Mouse (Mus musculus) hindbrain, embryonic 14.5 days (tissue): Measurements from ENCODE around the gene Tmem50b. TPM values are rescaled to one million over a fixed set of nuclear protein-coding genes. Genes with fewer than 3 reads are reported as not detected.
"Not testable (repeated sequence)": the region's sequence is repeated elsewhere in the genome, so short reads cannot be mapped to it uniquely, and the experiment has no call there.

Experiments used
- ATAC-seq: fragments of 200-750 bp; cut with Nextera tagmentation; 2 replicates; pipeline ENCODE4 v1.8.0; 2017; ENCODE audit warnings: moderate number of reproducible peaks, mild to moderate bottlenecking, moderate TSS enrichment, moderate library complexity; ENCODE audit not compliant: low FRiP score
- DNase-seq: peaks from one replicate; pipeline ENCODE4 v3.0.0-alpha.2; 2015; ENCODE audit warnings: low spot score
- H3K27ac ChIP-seq: fragments of 300-500 bp; sonication (generic); 2 replicates; pipeline ENCODE4 v1.5.1; 2014; ENCODE audit warnings: mild to moderate bottlenecking, moderate library complexity
- H3K27me3 ChIP-seq: fragments of 300-500 bp; sonication (generic); 2 replicates; pipeline ENCODE4 v1.6.1; 2014; ENCODE audit warnings: mild to moderate bottlenecking, low read length, mixed read lengths; ENCODE audit not compliant: control insufficient read depth, insufficient read depth
- H3K36me3 ChIP-seq: fragments of 300-500 bp; sonication (generic); replicated peaks from 2 replicates; pipeline ENCODE4 v1.6.1; 2014; ENCODE audit not compliant: control insufficient read depth, insufficient read depth
- H3K4me1 ChIP-seq: fragments of 300-500 bp; sonication (generic); replicated peaks from 2 replicates; pipeline ENCODE4 v1.6.1; 2014; ENCODE audit warnings: antibody characterized with exemption, low read length, mixed read lengths; ENCODE audit not compliant: control insufficient read depth, insufficient read depth
- H3K4me2 ChIP-seq: fragments of 300-500 bp; sonication (generic); replicated peaks from 2 replicates; pipeline ENCODE4 v1.6.1; 2014; ENCODE audit warnings: mild to moderate bottlenecking, moderate library complexity
- H3K4me3 ChIP-seq: fragments of 300-500 bp; sonication (generic); replicated peaks from 2 replicates; pipeline ENCODE4 v1.5.1; 2014; ENCODE audit warnings: mild to moderate bottlenecking, low read length
- H3K9ac ChIP-seq: fragments of 300-500 bp; sonication (generic); 2 replicates; pipeline ENCODE4 v1.6.1; 2014
- H3K9me3 ChIP-seq: fragments of 300-500 bp; sonication (generic); 2 replicates; pipeline ENCODE4 v1.6.1; 2016; ENCODE audit warnings: low read length; ENCODE audit not compliant: control insufficient read depth
- WGBS: fragments of 180-500 bp; shearing (Covaris S2); extraction: QIAGEN DNeasy Blood & Tissue Kit; methylation state at CpG from one replicate; pipeline ENCODE4 v1.1.7; 2014; 5-methylcytosine and 5-hydroxymethylcytosine counted together
- microRNA-seq: library from miRNA; unstranded; fragments of <30 nt; microRNA quantifications from one replicate; pipeline ENCODE4, GENCODE M21; 2016
- polyA plus RNA-seq: library from polyadenylated mRNA; unstranded; fragments of >200 nt; fragmentation: Nextera tagmentation; extraction: Ambion mirVana; gene quantifications from 2 replicates; pipeline ENCODE4 v1.2.1, GENCODE M21; 2014

Tmem50b gene
- polyA plus RNA-seq, 1 experiment from 2014 or later = 106 TPM

DNA sequence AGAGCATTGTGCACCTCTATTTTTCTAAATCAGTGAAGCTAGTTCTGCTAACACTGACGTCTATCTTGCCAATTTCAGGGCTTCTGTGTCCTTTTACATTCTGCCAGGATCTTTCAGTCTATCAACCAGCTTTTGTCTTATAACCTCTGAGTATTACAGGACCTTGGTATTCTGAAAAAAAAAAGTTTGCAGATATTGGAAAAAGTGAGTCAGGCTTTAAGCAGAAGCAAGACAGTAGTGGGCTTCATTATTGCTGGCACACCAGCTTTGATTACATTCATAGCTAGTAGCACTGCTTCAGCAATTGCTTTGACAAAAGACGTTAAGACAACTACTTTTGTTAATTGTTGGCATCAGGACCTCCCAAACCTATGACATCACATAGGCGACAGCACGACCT, 66.8 kb downstream of the Tmem50b start:
- H3K36me3 ChIP-seq, H3K4me2 ChIP-seq, H3K4me1 ChIP-seq, H3K27me3 ChIP-seq, H3K9ac ChIP-seq, H3K4me3 ChIP-seq, ATAC-seq, H3K9me3 ChIP-seq, H3K27ac ChIP-seq, DNase-seq: not testable (repeated sequence)
- 60% methylated on average over 4 of the region's 4 CpGs for WGBS

DNA sequence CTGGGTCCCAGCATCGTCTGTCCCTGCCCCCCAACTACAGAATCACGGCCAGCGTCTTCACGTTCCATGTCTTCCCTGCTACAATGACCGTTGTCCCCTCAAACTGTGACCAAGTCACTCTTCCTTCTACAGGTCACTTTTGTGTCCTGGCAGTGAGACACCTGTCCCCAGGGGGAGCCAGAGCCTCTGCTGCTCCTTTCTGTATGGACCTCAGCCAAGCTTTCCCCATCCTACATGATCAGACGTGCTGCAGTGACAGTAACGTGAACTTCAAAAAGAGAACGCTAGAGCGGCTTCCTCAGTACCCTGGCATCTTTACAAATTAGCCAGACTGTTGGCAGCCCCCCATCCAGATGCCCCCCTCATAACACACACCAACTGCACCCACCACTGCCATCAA, 69.0 kb downstream of the Tmem50b start:
- no peak for DNase-seq

DNA sequence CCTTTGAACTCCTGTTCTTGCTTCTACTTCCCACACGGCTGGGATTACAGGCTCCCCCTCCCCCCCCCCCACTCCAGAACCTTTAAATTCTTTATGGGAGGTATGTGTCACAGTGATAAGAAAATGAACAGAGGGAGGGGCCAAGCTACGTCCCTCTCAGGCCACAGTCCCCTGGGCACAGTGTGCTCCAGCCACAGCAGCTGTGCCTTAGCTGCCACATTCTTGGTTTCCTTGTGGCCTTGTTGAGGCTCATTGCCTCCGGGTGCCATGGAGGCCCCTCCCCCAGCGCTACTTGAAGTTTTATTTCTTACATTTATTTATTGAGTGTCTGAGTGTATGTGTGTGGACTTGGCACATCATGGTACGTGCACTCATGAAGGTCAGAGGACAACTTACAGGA, 70.1 kb downstream of the Tmem50b start:
- H3K27me3 ChIP-seq = no peaks in the 10 kb centered on the region
- H3K27ac ChIP-seq = no peak overlapping the region
- no peaks in the 10 kb centered on the region for H3K4me1 ChIP-seq
- no peak for ATAC-seq
- WGBS = 61% methylated on average over 5 of the region's 5 CpGs
- no peak for DNase-seq
- no peak overlapping the region for H3K4me2 ChIP-seq
- H3K4me3 ChIP-seq = no peak overlapping the region
- H3K36me3 ChIP-seq = no peaks in the 10 kb centered on the region
- H3K9me3 ChIP-seq = no peaks in the 10 kb centered on the region
- H3K9ac ChIP-seq = no peak overlapping the region

More for the DNA sequence above, 69.0 kb downstream of the Tmem50b start:
- Histone ChIP-seq H3K9me3 (no peaks in the 10 kb centered on the region), H3K4me3 (no peak overlapping the region), H3K4me1 (no peaks in the 10 kb centered on the region), H3K36me3 (no peaks in the 10 kb centered on the region), H3K9ac (no peak overlapping the region), H3K27ac (no peak overlapping the region), H3K4me2 (no peak overlapping the region), H3K27me3 (no peaks in the 10 kb centered on the region)
- WGBS = 75% methylated on average over 9 of the region's 9 CpGs
- ATAC-seq = no peak

- no peak for DNase-seq
Observed at GRCm38 (mm10) chr16:91527051-91527450, 70.5 kb downstream of the Tmem50b start.

DNA sequence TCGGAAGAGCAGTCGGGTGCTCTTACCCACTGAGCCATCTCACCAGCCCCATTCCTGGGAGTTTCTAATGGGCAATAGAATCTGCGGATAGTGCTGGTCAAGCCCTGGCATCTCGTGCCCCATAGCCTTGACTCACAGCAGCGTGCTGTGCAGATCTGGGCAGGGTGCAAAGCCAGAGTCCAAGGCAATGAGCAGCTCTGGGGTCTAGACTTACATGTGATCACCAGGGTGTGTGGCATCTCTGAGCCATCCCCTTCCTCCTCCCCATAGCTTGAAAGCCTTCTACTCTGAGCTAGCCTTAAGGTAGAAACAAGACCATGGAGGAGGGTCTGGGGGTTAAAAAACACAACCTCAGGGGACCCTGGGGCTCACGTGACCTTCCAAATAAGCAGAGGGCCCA, 71.3 kb downstream of the Tmem50b start:
- Histone ChIP-seq H3K4me1 (no peaks in the 10 kb centered on the region), H3K4me2 (no peak overlapping the region), H3K27me3 (no peaks in the 10 kb centered on the region), H3K9ac (no peak overlapping the region), H3K27ac (no peak overlapping the region), H3K4me3 (no peak overlapping the region), H3K36me3 (no peaks in the 10 kb centered on the region), H3K9me3 (no peaks in the 10 kb centered on the region)
- no peak for DNase-seq
- ATAC-seq = no peak
- whole genome bisulfite sequencing = 96% methylated on average over 6 of the region's 6 CpGs

More at GRCm38 (mm10) chr16:91527051-91527450, 70.5 kb downstream of the Tmem50b start:
- Histone ChIP-seq H3K9me3 (no peaks in the 10 kb centered on the region), H3K4me3 (no peak overlapping the region), H3K4me1 (no peaks in the 10 kb centered on the region), H3K36me3 (no peaks in the 10 kb centered on the region), H3K27me3 (no peaks in the 10 kb centered on the region), H3K4me2 (no peak overlapping the region), H3K27ac (no peak overlapping the region), H3K9ac (no peak overlapping the region)
- 79% methylated on average over 10 of the region's 10 CpGs for WGBS
- ATAC-seq = no peak

Small RNA genes within 50 kb of the gene (microRNA-seq; reads per million reads assigned to microRNA genes)
- not detected for gene Mir6367

Other genes starting within 250 kb of the Tmem50b start
- gene Ifnar2, start 225.0 kb downstream of the Tmem50b start, polyA plus RNA-seq = 38.2 and 40.4 TPM in 2 replicates
- gene Gm21970, start 206.1 kb downstream of the Tmem50b start, polyA plus RNA-seq = not detected in 2 replicates
- 13.0 and 13.4 TPM in 2 replicates for gene Il10rb, start 191.6 kb downstream of the Tmem50b start, polyA plus RNA-seq
- gene Ifnar1, start 112.6 kb downstream of the Tmem50b start, polyA plus RNA-seq = 47.1 and 48.8 TPM in 2 replicates
- gene Ifngr2, start 50.7 kb downstream of the Tmem50b start, polyA plus RNA-seq = 106 and 114 TPM in 2 replicates
- 5.2 and 6.0 TPM in 2 replicates for gene Dnajc28, start 21.2 kb upstream of the Tmem50b start, polyA plus RNA-seq
- gene Gart, start 49.2 kb upstream of the Tmem50b start, polyA plus RNA-seq = 55.7 and 58.1 TPM in 2 replicates
- 125 and 146 TPM in 2 replicates for gene Son, start 49.7 kb upstream of the Tmem50b start, polyA plus RNA-seq
- gene Donson, start 91.0 kb upstream of the Tmem50b start, polyA plus RNA-seq = 26.4 and 28.1 TPM in 2 replicates
- 101 and 111 TPM in 2 replicates for gene Cryzl1, start 131.2 kb upstream of the Tmem50b start, polyA plus RNA-seq
- 61.8 and 67.1 TPM in 2 replicates for gene Itsn1, start 131.5 kb upstream of the Tmem50b start, polyA plus RNA-seq